Mouse (Mus musculus) stomach, postnatal 0 days (tissue): ENCODE data around the gene Heca.

ENCODE experiments used
- CTCF ChIP-seq: IDR thresholded peaks from 2 replicates; pipeline ENCODE4 v1.5.1; 2016; ENCODE audit warnings: antibody characterized with exemption, low read depth, mild to moderate bottlenecking, moderate library complexity
- EP300 ChIP-seq: optimal IDR thresholded peaks from 2 replicates; pipeline ENCODE3; 2016; ENCODE audit warnings: antibody characterized with exemption

DNA sequence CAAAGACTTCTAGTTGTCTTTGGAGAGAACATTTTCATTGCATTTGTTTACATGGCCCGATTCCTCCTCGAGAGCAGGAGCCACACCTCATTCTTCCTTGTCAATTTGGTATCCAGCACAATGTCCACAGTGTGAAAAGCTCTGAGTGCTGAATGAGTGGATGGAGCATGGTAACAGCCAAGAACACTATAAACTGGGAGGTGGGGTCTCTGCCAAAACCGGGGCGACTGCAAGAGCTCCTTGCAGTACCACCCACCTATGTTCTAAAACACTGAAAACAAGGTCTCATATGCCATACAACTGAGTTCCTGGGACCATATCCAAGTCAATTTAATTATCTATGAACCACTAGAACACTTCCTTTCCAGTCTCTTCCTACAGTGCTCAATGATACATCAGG lies 39.1 kb downstream of the Heca start:
- no peak for TF ChIP-seq CTCF
- TF ChIP-seq EP300 = no peak
